Mouse (Mus musculus) layer of hippocampus, adult 11-12 months (tissue): ENCODE measurements at regions not wholly inside any gene's neighbourhood (a gene's known extent, or its start where the extent isn't known, plus 50 kb on each side); places are given as distances from the start of the nearest gene placed in this dataset.

Source experiments
- DNase-seq: peaks from one replicate; pipeline ENCODE4 v3.0.0; 2022; ENCODE audit warnings: low spot score

DNA sequence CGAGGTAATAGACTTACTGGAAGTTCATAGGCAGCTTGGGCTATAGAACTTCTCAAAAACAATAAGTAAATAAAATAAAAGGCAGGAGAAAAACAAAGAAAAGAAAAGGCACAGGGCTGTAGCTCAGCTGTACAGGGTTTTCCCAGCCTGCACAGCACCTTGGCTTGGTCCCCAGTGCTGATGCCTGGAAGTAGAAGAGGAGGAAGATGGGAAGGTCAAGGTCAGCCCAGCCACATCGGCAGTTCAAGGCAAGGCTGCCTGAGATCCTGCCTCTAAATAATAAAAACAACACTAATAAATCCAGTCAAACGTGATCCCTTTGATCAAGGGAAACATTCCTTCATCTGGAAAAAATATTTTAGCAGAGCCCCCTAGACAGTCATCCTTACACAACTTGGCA, 103.1 kb downstream of the Cenpf start:
- DNase-seq: no peak

GRCm38 (mm10) chr1:189581427-189581826, 106.5 kb downstream of the Cenpf start:
- DNase-seq: no peak

- DNase-seq: peak; percentile 36
Observed at GRCm38 (mm10) chr1:189579358-189579757, 108.5 kb downstream of the Cenpf start.

DNA sequence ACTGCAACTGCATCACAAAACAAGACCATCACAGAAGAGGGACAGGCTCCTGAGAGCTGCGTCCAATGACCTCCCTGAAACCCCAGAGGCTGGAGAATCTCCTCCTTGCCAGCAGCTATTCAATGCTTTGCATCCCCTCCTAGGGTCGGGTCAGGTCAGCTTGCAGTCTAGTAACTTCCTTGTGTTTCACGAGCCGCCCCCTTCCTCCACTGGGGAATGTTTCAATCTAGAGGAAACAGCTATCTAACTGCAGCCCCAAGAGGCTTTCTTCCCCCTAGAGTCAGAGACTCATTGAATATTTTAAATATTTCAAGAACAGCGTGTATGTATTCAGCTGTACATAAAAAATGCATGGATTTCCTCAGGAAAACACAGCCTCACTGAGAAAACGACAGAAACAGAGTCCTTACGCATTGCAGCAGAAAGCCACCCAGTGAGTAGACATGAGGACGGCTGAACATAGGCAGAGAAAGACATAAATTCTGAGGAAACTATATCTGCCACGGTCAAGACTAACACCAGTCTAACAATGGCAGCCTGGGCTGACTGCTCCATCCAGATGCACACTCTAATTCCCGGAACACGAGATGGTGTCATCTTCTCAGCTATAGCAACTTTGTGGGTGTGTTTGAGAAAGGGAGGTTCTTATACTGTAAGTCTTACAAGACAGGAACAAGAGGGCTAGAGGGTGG, 111.4 kb downstream of the Cenpf start:
- DNase-seq: no peak

DNA sequence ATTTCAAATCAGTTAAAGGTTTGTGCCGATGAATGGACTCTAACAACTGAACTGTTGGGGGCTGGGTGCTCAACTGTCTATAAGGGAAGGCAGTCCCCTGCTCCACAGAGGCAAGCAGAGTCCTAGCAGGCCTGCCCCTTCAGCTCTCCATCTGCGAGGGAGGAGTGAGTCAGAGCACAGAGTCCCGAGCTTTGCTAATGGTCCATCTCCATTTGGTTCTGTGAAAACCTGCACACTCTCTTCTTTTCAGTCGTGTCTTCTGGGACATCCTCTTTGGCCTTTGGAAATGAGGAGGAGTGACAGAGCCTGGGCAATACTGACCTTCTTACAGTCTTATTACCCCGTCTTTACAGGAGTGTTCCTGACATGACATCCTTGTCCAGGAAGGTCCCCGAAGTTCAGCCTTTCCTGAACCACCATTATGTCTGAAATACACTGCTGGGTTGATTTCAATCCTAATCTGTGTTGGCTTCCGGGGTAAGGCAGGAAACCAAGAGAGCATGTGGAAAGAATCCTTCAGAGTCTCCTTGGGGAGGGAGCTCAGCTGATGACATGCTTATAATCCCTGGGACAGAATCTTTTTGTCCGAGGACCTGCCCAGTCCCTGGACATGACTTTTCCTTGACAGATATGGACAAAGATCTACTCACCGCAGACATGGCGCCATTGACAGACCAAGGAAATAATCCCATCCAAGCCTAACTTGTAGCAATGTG, 112.2 kb downstream of the Cenpf start:
- no peak for DNase-seq

DNA sequence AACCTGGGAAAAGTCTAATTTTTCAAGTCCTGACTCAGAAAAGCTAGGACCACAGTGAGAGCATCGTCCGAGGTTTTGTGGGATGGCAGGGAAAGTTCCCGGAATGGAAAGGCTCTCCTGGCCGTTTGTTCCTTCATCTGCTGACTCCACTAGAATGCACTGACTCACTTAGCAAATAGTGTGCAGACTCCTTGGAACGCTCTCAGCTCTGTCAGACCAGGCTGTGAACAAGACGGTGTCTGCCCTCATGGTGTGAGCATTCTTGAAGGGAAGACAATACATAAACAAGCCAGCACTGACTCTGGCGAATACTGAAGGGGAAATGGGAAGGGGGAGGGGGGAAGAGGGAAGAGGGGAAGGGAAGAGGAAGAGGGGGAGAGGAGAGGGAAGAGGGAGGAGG, 121.4 kb downstream of the Cenpf start:
- DNase-seq: no peak

DNA sequence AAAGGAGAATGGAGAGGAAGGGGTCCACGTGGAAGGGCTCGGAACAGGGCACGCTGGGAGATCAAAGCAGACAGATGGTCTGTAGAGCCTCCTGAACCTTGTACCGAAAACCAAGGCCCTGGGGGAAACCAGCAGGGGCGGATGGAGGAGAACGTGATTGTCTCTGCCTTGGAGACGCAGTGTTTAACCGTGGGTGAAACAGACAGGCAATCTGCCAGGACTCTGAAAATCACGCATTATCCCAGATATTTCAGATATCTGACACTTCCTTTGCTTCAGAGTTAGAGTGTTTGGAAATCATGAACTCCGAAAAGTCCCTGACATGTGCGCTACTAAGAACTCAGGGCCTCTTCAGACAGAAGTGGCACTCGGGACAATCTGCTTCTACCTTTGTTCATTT, 126.1 kb downstream of the Cenpf start:
- no peak for DNase-seq

DNA sequence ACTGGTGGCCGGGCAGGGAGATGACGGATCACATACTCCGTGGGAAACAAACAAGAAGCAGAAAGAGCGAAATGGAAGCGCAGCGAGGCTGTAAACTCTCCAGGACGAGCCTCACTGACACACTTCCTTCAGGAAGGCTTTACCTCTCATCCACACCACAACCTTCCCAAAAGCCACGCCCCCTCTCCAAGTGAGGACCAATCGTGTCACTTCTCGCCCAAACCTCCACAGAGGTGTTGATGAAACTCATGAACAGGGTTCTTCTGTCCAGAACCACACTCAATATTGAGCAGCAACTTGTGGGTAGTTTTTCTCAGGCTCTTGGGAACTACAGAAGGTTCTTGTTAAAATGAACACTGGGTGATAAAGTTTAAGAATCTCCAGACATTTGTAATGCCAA, 127.3 kb downstream of the Cenpf start:
- no peak for DNase-seq

DNA sequence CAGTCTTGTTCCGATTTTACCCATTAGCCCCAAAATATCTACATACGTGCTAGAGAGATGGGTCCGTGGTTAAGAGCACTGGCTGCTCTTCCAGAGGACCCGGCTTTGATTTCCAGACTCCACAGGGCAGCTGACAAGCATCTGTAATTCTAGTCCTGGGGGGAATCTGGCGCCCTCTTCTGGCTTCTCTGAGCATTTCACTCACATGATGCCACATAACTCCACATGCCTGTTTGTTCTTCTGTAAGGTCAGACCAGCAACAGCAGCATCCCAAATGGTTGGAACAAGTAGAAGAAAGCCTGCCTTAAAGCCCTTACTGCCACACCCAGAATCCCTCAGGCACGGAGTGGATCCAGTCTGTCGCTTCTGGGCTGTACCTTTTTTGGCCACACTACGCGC, 137.0 kb downstream of the Cenpf start:
- no peak for DNase-seq

GRCm38 (mm10) chr1:189532834-189533233, 130.8 kb upstream of the Kcnk2 start:
- no peak for DNase-seq

DNA sequence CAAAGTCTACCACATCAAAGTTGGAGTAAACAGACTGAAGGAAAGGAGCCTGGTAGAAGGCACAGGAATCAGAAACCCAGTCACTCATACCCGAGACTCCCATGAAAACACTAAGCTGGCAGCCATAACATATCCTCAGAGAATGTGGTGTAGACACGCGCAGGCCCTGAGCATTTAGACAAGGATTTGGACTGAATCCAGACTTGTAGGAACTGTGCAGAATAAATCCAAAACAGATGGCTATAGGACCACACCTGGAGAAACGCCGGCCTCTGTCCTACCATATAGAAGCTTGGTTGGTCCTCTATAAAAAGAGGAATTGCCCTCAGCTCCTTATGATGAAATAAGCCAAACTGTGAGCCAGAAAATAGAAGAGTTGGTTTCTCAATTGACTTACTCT, 124.3 kb upstream of the Kcnk2 start:
- no peak for DNase-seq

DNA sequence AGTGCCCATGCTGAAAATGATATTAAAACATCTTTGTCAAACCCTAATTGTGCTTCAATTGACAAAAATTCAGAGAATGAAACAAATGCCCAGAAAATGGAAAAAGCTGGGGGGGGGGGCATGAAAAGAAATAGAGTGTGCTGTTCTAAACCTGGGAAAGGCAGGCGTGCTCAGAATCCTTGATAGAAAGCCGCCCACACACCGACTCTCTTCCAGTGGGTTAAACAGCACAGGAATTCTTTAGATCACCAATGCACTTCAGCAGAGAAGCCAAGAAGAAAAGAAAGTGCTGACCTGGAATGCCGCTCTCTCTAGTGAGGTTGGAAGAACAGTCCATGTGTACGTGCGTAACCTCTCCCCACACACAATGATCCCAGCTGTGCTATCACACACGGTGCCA, 113.4 kb upstream of the Kcnk2 start:
- DNase-seq: no peak

DNA sequence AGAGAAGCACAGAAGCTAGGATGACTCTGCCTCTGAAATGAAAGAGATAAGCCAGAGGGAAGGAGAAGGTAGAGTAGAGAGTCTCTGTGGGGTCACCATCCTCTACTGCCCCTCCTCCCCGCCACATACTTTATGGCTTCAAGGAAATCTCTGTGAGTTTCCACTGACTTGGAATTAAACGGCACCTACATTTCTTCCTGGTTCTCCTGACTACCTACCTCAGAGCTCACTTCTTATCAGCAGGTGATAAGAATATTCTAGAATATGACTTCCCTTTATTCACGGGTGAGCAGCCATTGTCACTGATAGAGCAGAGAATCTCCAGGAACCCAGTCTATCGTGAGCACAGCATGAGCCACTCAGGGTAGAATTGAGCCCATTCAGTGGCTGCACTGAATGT, 111.3 kb upstream of the Kcnk2 start:
- DNase-seq: no peak

GRCm38 (mm10) chr1:189507301-189507700, 105.2 kb upstream of the Kcnk2 start:
- peak; percentile 30 for DNase-seq

- DNase-seq: no peak
Observed at GRCm38 (mm10) chr1:189499703-189500102, 97.6 kb upstream of the Kcnk2 start.

DNA sequence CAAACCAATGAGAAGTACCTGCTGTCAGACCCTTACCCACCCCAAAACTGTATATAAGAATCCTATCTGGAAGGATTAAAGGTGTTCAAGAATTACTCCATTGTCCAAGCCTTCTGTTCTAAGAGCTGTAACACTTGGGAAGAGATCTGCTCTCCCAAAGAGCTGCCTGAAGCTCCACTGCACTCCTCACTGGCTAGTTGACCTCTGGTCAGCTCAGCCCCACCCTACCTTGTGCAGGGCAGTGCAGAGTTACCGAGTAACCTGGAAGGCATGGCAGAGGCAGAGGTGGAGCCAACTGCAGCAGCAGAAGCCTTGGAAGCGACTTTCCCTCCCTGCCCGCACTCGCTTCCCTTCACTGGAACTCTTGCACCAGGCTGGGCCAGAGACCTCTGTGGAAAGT, 97.1 kb upstream of the Kcnk2 start:
- DNase-seq: no peak

DNA sequence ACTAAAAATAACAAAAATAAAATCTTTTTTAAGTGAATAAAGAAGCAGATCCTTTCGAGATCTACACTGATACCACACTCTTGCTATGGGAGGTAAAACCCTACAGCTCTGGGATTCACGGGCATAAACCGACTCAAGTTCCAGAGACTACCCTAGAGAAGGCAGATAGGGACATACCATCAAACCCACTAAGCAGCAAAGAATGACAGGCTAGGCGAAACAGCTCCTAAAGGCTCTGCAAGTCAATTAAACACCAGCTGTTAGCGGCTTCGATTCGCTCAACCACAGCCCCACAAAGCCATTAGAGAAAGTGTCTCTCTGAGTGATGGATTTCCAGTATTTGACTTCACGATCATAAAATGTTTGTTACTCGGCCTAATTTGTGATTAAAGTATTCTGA, 95.0 kb upstream of the Kcnk2 start:
- no peak for DNase-seq

DNA sequence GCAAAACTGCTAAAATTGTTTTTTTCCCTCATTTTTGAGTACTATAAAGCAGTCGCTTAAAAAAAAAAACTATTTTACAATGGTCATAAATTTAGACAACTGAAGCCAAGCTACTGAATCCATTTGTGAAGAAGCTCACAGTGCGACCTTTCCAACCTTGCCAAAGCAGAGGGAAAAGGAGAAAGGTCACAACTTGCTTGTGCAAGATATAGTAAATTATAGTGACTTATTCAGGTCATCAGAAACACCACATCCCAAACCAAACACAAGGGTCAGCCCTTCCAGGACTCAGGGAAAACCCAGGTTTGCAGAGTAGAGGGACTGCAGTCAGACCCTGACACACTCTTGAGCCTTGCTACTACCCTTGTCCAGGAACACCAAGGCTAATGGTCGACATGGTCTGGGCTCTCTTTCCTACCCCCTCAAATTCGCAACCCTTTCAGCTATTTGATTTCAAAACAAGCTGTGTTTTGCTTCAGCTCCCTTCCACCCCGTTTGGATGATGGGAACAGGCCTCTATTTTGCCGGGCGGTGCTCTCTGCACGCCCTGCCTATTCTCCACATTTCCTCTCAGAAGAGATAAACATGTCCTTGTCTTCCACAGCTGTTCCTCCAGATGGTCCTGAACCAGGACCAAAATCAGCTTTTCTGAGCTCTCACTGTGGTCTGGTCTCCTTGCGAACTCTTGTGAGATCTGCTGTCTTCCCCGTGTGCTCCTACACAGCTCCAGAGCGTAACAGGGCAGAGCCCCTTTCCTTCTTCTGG, 93.5 kb upstream of the Kcnk2 start:
- DNase-seq: peak; percentile 45

DNA sequence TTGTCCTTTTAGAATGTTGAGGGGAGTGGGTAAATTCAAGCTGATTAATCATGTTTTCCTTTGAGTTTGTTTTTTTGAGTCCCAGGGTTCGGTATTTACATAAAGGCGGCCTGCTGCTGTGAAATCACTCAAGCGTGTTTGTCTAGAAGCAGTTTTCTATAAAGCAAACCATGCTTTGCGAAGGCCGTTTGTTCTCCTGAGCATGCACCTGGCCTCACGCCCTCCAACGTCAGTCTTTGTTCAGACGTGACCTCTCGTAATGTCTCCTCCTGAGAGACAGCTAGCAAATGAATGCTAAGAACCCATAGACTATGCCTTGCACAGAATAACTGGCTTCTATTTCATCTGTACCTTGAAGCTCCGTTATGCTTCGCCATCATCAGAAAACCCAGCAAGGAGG, 92.8 kb upstream of the Kcnk2 start:
- no peak for DNase-seq

- DNase-seq: no peak
Observed at GRCm38 (mm10) chr1:189485336-189485735, 83.3 kb upstream of the Kcnk2 start.

GRCm38 (mm10) chr1:189483331-189483730, 81.3 kb upstream of the Kcnk2 start:
- DNase-seq: no peak

- DNase-seq: no peak
Observed at GRCm38 (mm10) chr1:189478051-189478450, 76.0 kb upstream of the Kcnk2 start.

DNA sequence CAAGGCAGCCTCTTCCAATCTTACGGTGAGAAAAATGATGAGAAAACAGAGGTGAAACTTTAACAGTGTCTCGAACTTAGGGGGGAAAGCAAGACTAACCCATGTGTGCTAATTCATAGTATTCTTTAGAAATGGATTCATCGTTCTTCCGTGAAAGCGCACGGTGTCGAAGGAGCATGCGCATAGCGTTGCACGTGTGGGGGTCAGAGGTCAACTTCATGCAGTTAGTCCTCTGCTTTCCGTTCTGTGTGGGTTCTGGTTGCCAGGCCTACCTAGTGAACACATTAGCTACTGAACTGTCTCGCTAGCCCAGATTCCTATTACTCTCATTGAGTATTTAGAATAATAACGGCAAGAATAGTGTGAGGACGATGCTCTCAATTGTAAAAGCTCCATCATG, 74.7 kb upstream of the Kcnk2 start:
- no peak for DNase-seq
